Mouse (Mus musculus): ENCODE measurements around the gene Kcnj6. TPM values are rescaled to one million over a fixed set of nuclear protein-coding genes. Genes with fewer than 3 reads are reported as not detected.

The Kcnj6 gene
- polyA plus RNA-seq, 1 experiment = not detected

GRCm38 (mm10) chr16:94865101-94865500 lies 132.4 kb downstream of the Kcnj6 start:
- Histone ChIP-seq H3K79me2 (ENCODE audit: control insufficient read depth, insufficient read depth) (no peaks in the 10 kb centered on the region), H3K4me2 (ENCODE audit: low read depth) (no peak overlapping the region), H3K27me3 (ENCODE audit: control insufficient read depth, insufficient read depth, insufficient read length) (no peaks in the 10 kb centered on the region), H3ac (ENCODE audit: control insufficient read depth, insufficient read length) (no peak overlapping the region), H3K36me3 (ENCODE audit: control insufficient read depth, insufficient read depth) (no peaks in the 10 kb centered on the region), H3K4me3 (no peak overlapping the region)
- TF ChIP-seq REST (IDR thresholded peaks at IDR 0.05; ENCODE audit: insufficient read depth, insufficient read length) (no peak), POLR2A (IDR thresholded peaks at IDR 0.05; ENCODE audit: insufficient read length, low read depth) (no peak), CEBPB (IDR thresholded peaks at IDR 0.05; ENCODE audit: insufficient read depth, poor library complexity, severe bottlenecking) (no peak), MYOD1 (IDR thresholded peaks at IDR 0.05; ENCODE audit: control insufficient read depth in 1 of 3, insufficient read length in 2 of 3, low read depth in 2 of 3) (no peak), E2F4 (IDR thresholded peaks at IDR 0.05; ENCODE audit: insufficient read depth) (no peak)

- H3K4me3 ChIP-seq = no peak overlapping the region
- TF ChIP-seq CEBPB (IDR thresholded peaks at IDR 0.05; ENCODE audit: insufficient read depth, poor library complexity, severe bottlenecking) (no peak), POLR2A (IDR thresholded peaks at IDR 0.05; ENCODE audit: insufficient read length, low read depth) (no peak), USF1 (IDR thresholded peaks at IDR 0.05; ENCODE audit: low read depth) (no peak)
- no peaks in the 10 kb centered on the region for H3K36me3 ChIP-seq (ENCODE audit: control insufficient read depth, insufficient read depth)
These were observed 134.0 kb downstream of the Kcnj6 start for GRCm38 (mm10) chr16:94863475-94863874.

GRCm38 (mm10) chr16:94855990-94856389 lies 141.5 kb downstream of the Kcnj6 start:
- no peak for TF ChIP-seq SRF (IDR thresholded peaks at IDR 0.05; ENCODE audit: control insufficient read depth, insufficient read length, low read depth)
- no peak for TF ChIP-seq MYOG (IDR thresholded peaks at IDR 0.05; ENCODE audit: control insufficient read depth in 1 of 3, insufficient read depth in 1 of 3, insufficient read length in 2 of 3, low read depth in 2 of 3)
- TF ChIP-seq POLR2AphosphoS2 (IDR thresholded peaks at IDR 0.05; ENCODE audit: insufficient read length, low read depth) = no peak
- no peak for TF ChIP-seq MYOD1 (IDR thresholded peaks at IDR 0.05; ENCODE audit: control insufficient read depth in 1 of 3, insufficient read length in 2 of 3, low read depth in 2 of 3)
- no peak for TF ChIP-seq E2F4 (IDR thresholded peaks at IDR 0.05; ENCODE audit: insufficient read depth)
- H3ac ChIP-seq (ENCODE audit: control insufficient read depth, insufficient read length) = no peak overlapping the region
- H3K4me2 ChIP-seq (ENCODE audit: low read depth) = no peak overlapping the region

More at GRCm38 (mm10) chr16:94863475-94863874, 134.0 kb downstream of the Kcnj6 start:
- Histone ChIP-seq H3K79me2 (ENCODE audit: control insufficient read depth, insufficient read depth) (no peaks in the 10 kb centered on the region), H3K27me3 (ENCODE audit: control insufficient read depth, insufficient read depth, insufficient read length) (no peaks in the 10 kb centered on the region), H3K4me2 (ENCODE audit: low read depth) (no peak overlapping the region), H3ac (ENCODE audit: control insufficient read depth, insufficient read length) (no peak overlapping the region)

GRCm38 (mm10) chr16:94852407-94853160 lies 144.9 kb downstream of the Kcnj6 start:
- peaks cover 6% of the 10 kb centered on the region for H3K27me3 ChIP-seq (ENCODE audit: control insufficient read depth, insufficient read depth, insufficient read length)
- no peak overlapping the region for H3ac ChIP-seq (ENCODE audit: control insufficient read depth, insufficient read length)
- H3K79me2 ChIP-seq (ENCODE audit: control insufficient read depth, insufficient read depth) = no peaks in the 10 kb centered on the region
- H3K4me3 ChIP-seq = no peak overlapping the region
- TF ChIP-seq E2F4 (IDR thresholded peaks at IDR 0.05; ENCODE audit: insufficient read depth) (no peak), POLR2A (IDR thresholded peaks at IDR 0.05; ENCODE audit: insufficient read length, low read depth) (no peak), CEBPB (IDR thresholded peaks at IDR 0.05; ENCODE audit: insufficient read depth, poor library complexity, severe bottlenecking) (no peak), POLR2AphosphoS2 (IDR thresholded peaks at IDR 0.05; ENCODE audit: insufficient read length, low read depth) (no peak), TCF12 (IDR thresholded peaks at IDR 0.05; ENCODE audit: insufficient read depth, poor library complexity, severe bottlenecking) (no peak), MYOG (IDR thresholded peaks at IDR 0.05; ENCODE audit: control insufficient read depth in 1 of 3, insufficient read depth in 1 of 3, insufficient read length in 2 of 3, low read depth in 2 of 3) (no peak), TCF3 (IDR thresholded peaks at IDR 0.05; ENCODE audit: insufficient read length, low read depth) (no peak), SRF (IDR thresholded peaks at IDR 0.05; ENCODE audit: control insufficient read depth, insufficient read length, low read depth) (no peak), MAX (IDR thresholded peaks at IDR 0.05; ENCODE audit: low read depth) (no peak), MYOD1 (IDR thresholded peaks at IDR 0.05; ENCODE audit: control insufficient read depth in 1 of 3, insufficient read length in 2 of 3, low read depth in 2 of 3) (no peak), USF1 (IDR thresholded peaks at IDR 0.05; ENCODE audit: low read depth) (no peak), REST (IDR thresholded peaks at IDR 0.05; ENCODE audit: insufficient read depth, insufficient read length) (no peak)
- no peak overlapping the region for H3K4me2 ChIP-seq (ENCODE audit: low read depth)
- no peaks in the 10 kb centered on the region for H3K36me3 ChIP-seq (ENCODE audit: control insufficient read depth, insufficient read depth)

More at GRCm38 (mm10) chr16:94855990-94856389, 141.5 kb downstream of the Kcnj6 start:
- Histone ChIP-seq H3K79me2 (ENCODE audit: control insufficient read depth, insufficient read depth) (no peaks in the 10 kb centered on the region), H3K36me3 (ENCODE audit: control insufficient read depth, insufficient read depth) (no peaks in the 10 kb centered on the region), H3K4me3 (no peak overlapping the region), H3K27me3 (ENCODE audit: control insufficient read depth, insufficient read depth, insufficient read length) (peaks cover 6% of the 10 kb centered on the region)

- Histone ChIP-seq H3K36me3 (ENCODE audit: control insufficient read depth, insufficient read depth) (no peaks in the 10 kb centered on the region), H3K27me3 (ENCODE audit: control insufficient read depth, insufficient read depth, insufficient read length) (peaks cover 6% of the 10 kb centered on the region), H3K79me2 (ENCODE audit: control insufficient read depth, insufficient read depth) (no peaks in the 10 kb centered on the region), H3K4me3 (no peak overlapping the region), H3K4me2 (ENCODE audit: low read depth) (no peak overlapping the region), H3ac (ENCODE audit: control insufficient read depth, insufficient read length) (no peak overlapping the region)
- no peak for TF ChIP-seq POLR2A (IDR thresholded peaks at IDR 0.05; ENCODE audit: insufficient read length, low read depth)
- no peak for TF ChIP-seq TCF3 (IDR thresholded peaks at IDR 0.05; ENCODE audit: insufficient read length, low read depth)
- TF ChIP-seq CEBPB (IDR thresholded peaks at IDR 0.05; ENCODE audit: insufficient read depth, poor library complexity, severe bottlenecking) = no peak
- no peak for TF ChIP-seq MYOG (IDR thresholded peaks at IDR 0.05; ENCODE audit: control insufficient read depth in 1 of 3, insufficient read depth in 1 of 3, insufficient read length in 2 of 3, low read depth in 2 of 3)
- no peak for TF ChIP-seq E2F4 (IDR thresholded peaks at IDR 0.05; ENCODE audit: insufficient read depth)
- no peak for TF ChIP-seq TCF12 (IDR thresholded peaks at IDR 0.05; ENCODE audit: insufficient read depth, poor library complexity, severe bottlenecking)
- no peak for TF ChIP-seq REST (IDR thresholded peaks at IDR 0.05; ENCODE audit: insufficient read depth, insufficient read length)
- no peak for TF ChIP-seq MAX (IDR thresholded peaks at IDR 0.05; ENCODE audit: low read depth)
- no peak for TF ChIP-seq MYOD1 (IDR thresholded peaks at IDR 0.05; ENCODE audit: control insufficient read depth in 1 of 3, insufficient read length in 2 of 3, low read depth in 2 of 3)
- TF ChIP-seq SRF (IDR thresholded peaks at IDR 0.05; ENCODE audit: control insufficient read depth, insufficient read length, low read depth) = no peak
- TF ChIP-seq POLR2AphosphoS2 (IDR thresholded peaks at IDR 0.05; ENCODE audit: insufficient read length, low read depth) = no peak
These were observed 147.1 kb downstream of the Kcnj6 start for GRCm38 (mm10) chr16:94850393-94850792.

Measured in myocyte (in vitro differentiated cells).